Mouse (Mus musculus): ENCODE results near the gene Kntc1.

Gene Kntc1

DNA sequence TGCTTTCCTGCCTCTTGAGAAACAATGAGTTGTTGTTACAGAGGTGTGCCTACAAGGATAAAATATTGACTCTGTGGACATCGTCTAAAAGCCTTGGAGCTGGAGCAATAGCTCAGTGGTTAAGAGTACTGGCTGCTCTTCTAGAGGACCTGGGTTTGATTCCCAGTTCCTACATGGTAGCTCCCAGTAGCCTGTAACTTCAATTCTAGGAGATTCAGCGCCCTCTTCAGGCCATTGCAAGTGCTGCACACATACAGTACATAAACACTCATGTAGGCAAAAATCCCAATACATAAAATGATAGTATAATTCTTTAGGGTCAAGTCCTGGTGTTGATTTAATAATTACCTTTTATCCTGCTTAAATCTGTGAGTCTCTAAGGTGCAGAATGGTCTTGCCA is 43.6 kb downstream of the Kntc1 start:
- in situ Hi-C loops (cut with MboI; ENCODE audit: unreplicated experiment in 2 of 2): no loop called here

DNA sequence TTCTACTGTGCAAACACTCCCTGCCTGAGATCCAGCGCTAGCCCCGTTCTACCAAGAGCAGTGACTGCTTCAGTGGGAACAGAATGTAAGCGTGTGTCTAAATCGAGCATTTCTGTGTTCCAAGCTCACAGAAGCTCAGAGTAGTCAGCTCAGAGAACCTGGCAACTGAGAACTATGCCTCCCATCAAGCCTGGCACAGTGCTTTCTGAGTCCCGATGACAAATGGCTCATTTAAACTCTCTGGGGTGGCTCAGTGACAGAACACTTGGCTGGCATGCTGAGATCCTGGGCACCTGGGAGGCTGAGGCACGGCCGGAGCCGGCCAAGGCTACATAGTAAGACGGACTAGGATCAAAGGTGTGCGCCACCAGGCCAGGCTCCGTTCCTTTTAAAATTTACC is 56.8 kb downstream of the Kntc1 start:
- in situ Hi-C loops (cut with MboI; ENCODE audit: unreplicated experiment in 2 of 2): no loop called here

DNA sequence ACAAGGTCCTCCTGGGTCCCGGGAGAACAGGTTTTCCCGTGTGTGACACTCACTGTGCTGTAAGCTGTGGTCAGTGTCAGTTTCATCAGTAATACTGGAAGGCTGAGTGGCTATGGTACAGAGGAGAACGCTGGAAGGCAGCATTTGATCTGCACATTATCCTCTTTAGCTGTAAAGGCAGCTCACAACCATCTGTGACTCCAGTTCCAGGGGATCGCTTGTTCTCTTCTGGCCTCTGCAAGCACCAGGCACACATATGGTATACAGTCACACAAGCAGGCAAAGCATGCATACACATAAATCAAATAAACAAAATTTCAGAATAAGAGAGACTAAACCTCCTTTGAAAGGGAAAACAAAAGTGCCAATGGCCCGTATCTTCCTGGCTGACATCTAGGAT is 59.0 kb downstream of the Kntc1 start:
- in situ Hi-C loops (cut with MboI; ENCODE audit: unreplicated experiment in 2 of 2): no loop called here

DNA sequence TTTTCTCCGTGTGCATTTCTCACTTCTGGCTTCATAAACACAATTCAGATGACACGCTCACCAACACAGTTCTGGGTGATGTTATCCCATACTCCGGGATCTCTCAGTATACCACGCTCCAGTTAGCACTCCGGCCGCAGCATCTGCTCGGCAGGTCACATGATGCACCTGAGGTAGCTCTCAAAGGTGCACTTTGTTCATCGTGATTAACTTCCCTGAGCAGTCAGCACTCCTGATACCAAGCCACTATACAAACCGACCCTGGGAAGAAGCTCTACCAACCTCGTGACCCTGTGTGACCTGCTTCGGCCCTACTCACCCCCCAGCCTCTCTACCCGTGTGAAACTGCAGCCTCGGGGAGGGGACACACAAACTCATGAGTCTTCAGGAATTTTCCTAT is 59.6 kb downstream of the Kntc1 start:
- in situ Hi-C loops (cut with MboI; ENCODE audit: unreplicated experiment in 2 of 2): no loop called here

DNA sequence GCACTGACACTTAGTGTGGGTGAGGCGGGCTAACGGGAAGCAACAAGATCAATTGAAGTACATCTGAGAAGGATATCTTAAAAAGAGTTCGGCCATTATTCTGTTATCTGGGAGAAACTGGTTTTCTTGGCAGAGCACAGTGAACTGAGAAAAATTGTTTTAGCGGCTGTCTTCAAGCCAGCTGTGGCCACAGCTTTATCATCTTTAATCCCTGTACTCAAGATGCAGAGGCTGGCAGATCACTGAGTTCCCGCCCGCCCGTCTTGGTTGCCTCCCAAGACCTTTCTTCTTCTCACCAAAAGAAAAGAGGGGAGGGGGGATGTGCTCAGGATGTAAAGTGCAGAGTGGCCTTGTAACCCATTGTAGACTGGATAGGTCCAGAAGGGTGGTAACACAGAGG is 67.4 kb downstream of the Kntc1 start:
- in situ Hi-C loops (cut with MboI; ENCODE audit: unreplicated experiment in 2 of 2): no loop called here

DNA sequence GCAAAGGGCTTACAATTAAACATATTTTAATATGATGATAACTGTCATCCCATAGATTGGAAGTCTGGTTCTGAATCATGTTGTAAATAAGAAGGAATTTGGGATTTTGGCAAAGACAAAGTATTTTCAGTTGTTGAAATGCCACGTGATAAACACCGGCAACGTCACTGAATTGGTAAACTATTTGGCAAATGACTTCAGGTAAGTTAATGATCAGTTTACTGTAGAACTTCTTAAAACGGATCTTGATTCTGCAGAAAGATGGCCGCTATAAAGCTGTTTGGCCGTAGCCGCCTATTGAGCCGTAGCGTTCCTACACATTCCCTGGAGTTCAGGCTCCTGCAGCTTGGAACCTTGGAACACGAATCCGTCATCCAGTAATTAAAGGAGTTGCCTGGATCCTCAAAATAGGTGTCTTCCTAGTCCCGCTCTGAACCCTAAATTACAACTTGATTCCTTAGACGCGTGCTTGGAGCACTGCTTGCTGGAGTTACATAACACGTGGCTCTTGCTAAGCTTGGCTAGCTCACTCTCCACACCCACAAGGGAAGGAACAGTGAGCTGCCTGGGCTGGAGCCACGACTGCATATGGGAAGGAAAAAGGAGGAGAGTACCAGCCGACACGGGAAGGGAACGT is 69.5 kb downstream of the Kntc1 start:
- in situ Hi-C loops (cut with MboI; ENCODE audit: unreplicated experiment in 2 of 2): no loop called here

DNA sequence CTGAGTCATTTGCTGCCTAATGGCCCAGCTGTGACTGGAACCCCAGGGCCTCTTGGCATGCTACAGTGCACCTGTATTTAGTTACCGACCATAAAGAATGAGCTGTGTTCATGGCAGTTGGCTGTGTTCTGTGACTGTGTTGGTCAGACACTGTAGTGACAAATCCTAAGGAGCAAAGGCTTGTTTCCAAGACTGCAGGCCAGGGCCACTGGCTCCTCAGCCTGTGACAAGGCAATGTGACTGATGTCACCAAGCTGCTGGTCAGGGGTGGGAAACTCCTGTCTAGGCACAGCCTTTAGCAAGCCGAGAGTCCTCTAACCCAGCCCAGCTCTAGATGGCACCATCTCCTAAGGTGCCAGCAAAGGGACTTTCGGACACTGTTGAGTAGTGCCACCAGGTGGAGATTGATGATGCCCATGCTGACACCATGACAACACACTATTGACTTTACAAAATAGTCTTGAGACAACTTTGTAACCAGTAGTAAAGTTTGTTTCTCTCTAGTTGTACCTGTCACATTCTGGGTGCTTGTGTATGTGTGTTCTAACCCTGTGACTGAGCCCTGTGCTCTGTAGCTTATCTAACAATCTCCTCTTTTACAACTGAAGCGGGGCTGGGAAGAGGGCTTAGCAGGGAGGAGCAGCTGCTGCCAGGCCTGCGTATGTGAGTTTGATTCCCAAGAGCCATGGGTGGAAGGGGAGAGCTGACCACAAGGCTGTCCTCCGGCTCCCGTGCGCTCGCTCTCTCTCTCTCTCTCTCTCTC is 71.2 kb downstream of the Kntc1 start:
- in situ Hi-C loops (cut with MboI; ENCODE audit: unreplicated experiment in 2 of 2): no loop called here

DNA sequence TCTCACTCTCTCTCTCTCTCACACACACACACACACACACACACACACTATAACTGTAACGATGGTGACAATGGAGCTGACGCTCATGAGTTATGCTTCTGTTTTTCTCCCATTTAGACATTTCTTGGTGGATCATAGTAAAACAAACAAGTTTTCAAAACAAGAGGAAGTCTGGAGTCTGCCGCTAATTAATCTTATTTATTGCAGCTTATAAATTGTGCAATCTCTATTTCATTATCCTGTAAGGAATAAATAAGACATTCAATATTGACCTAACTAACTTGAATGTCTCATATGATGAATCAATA is 71.7 kb downstream of the Kntc1 start:
- in situ Hi-C loops (cut with MboI; ENCODE audit: unreplicated experiment in 2 of 2): no loop called here

DNA sequence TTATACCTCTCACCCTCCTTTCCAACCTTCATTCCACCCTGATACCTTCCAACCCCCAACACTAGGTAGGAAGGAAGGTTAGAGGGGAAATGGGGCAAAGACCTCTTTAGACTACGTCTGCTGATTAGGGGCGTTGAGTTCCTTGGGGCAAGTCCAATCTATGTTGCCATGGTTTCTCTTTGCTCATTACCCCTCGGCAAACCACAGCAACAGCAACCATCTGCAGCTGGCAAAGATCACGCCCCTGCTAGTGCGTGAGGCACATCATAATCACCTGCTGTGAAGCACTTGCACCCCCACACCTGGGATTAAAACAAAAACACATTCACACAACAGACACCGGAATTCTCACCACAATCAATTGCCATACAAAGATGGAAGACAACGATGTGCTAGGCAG is 73.2 kb downstream of the Kntc1 start:
- in situ Hi-C loops (cut with MboI; ENCODE audit: unreplicated experiment in 2 of 2): no loop called here

DNA sequence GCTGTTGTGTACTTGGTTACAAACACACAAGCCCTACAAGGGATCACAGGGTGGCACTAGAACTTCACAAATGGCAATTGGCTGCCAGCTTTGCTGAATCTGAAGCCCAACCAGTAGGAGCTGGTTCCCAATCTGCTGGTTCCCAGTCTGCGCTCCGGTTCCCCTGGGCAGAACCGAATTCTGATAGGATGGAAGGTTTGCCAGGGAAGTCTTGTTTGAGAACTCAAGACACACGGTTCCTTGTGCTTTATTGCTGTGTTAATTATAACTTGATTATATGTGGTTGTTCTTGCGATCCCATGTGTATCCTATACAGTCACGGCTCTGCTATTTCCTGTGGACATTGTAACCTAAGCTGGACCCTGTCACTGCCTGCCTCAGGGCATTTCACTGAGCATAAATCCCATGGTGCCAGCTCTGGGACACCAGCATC is 78.2 kb downstream of the Kntc1 start:
- in situ Hi-C loops (cut with MboI; ENCODE audit: unreplicated experiment in 2 of 2): no loop called here

DNA sequence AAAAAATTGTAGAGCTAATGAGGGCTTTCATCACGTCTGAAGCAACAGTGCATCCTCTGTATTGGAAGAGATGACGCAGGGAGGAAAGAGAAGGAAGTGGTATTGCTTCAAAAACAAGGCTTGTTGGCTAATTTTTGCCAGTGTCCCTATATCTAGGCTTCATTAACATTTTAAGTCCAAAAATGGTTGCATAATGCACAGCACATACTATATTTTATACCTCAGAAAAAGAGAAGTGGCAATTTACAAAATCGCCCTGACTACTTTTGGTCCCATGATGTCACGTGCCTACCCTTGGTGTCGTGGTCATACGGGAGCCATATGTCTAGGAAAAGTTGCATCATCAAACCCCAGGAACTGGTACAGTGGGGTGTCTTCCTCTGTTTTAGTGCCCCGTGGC is 82.8 kb downstream of the Kntc1 start:
- in situ Hi-C loops (cut with MboI; ENCODE audit: unreplicated experiment in 2 of 2): no loop called here

DNA sequence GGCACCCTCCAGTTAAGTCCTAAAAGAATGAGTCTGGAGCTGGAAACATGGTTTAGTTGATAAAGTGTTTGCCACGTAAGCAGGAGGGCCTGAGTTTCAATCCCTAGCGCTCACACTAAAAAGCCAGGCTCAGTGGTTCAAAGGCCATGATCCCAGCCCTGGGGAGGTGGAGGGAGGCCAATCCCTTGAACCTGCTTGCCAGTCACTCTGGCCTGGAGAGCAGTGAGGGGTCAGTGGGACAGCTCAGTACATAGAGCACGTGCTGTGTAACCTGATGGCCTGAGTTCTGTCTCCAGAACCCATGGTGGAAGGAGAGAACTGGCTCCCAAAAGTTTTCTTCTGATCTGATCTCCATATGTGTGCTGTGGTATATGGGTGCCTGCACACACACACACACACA is 85.3 kb downstream of the Kntc1 start:
- in situ Hi-C loops (cut with MboI; ENCODE audit: unreplicated experiment in 2 of 2): no loop called here

DNA sequence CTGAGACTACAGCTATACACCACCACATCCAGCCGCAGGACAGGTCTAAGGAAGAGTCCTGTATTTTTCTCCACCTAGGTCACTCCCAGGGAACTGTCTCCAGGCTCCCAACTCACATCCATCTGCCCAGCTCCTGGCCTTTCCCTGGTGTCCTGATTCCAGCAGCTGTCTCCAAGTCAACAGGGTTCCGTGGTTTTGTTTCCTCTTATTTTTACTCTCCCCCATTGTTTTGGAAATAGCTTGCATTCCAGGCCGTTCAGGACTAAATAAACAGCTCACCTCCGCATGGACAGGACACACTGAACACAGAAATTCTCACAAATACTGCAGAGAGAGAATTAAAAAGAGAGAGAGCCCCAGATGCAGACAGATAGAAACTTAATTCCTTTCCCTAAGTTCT is 87.9 kb downstream of the Kntc1 start:
- in situ Hi-C loops (cut with MboI; ENCODE audit: unreplicated experiment in 2 of 2): no loop called here

DNA sequence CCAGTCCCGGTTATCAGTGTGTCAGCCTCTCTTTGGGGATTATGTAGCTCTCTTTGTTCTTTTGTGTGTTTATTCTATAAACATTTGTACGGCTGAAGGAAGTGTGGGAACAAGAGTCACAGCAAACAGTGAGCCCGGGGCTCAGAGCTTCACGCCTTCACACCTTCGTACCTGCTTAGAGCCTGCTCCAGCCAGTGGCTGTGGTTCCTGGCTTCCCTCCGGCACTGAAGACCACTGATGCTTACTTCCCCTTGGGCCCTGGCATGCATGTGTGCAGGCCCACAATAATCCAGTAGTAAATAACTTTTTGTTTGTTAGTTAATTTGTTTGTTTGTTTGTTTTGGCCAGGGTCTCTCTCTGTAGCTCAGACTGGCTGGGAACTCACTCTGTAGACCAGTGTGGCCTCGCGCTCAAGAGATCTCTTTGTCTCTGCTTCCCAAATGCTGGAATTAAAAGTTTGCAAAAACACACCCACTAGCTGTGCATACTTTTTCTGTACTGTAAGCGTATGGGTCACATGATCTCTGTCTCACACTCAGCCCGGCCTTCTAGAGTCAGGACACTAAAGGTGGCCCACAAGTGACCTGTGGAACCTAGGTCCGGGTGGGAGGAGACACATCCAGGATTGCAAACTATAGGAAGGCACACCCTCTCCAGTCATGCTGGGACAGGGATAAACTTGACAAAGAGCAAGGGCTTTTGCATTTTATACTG is 92.9 kb downstream of the Kntc1 start:
- in situ Hi-C loops (cut with MboI; ENCODE audit: unreplicated experiment in 2 of 2): no loop called here

DNA sequence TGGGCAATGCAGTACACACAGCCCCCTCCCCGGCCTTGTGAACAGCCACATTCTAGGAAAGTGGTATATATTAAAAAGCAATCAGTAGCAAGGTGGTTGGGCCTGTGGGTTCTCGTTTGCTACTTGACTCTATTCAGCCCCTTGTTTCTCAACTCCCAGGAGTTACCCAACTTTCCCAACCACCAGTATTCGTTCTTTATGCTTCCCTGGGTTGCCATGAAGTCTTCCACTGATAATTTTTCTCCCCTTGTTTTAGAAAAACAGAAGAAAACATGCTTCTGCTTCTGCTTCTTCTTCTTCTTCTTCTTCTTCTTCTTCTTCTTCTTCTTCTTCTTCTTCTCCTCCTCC is 93.4 kb downstream of the Kntc1 start:
- in situ Hi-C loops (cut with MboI; ENCODE audit: unreplicated experiment in 2 of 2): no loop called here

DNA sequence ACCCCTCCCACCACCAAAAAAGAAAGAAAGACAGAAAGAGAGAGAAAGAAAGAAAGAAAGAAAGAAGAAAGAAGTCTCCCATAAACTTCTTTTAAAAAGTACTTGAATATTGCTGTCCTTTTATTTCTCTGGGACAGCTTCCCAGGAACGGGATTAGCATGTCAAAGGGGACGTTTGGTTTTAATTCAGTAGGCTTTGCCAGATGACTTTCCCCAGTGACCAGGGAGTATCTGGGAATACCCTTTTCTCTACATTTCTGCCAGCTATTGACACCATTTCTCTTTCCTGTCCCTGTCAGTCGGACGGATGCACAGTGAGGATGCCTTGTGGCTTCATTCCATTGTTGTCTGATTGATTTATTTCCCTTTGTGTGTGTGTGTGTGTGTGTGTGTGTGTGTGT is 94.3 kb downstream of the Kntc1 start:
- in situ Hi-C loops (cut with MboI; ENCODE audit: unreplicated experiment in 2 of 2): no loop called here

DNA sequence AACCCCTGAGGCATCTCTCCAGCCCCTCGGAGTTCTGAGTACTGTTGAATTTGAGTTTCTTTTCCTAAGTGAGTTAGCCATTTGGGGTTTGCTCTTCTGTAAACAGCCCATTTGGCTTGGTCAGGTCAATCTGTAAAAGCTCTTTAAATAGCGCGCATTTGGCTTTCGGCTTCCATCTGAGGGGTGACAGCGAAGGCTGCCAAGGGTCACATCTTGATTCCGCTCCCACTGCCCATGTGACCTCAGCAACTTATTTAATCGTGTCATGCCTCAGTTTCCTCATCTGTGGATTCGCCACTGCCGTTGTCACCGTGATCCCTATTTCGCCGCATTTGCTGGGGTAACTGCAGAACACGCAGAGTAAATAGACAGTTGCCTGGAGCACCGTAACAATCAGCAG is 94.8 kb downstream of the Kntc1 start:
- in situ Hi-C loops (cut with MboI; ENCODE audit: unreplicated experiment in 2 of 2): no loop called here

DNA sequence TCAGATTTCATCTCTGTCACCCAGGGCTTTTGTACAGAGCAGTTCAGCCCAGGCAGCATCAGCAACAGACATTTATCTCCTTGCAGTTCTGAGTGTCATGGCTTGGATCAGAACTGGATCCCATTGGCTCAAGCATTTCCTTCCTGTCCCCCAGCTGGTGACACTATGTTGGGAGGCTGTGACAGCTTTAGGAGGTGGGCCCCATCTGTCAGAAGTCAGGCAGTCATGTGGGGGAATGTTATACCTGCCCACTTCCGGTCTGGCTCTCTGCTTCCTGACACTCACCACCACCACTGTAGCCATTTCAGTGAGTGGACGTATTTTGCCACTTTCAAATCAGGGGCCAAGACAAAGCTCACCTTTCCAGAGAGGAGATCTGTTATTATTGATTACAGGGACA is 101.9 kb downstream of the Kntc1 start:
- in situ Hi-C loops (cut with MboI; ENCODE audit: unreplicated experiment in 2 of 2): no loop called here

DNA sequence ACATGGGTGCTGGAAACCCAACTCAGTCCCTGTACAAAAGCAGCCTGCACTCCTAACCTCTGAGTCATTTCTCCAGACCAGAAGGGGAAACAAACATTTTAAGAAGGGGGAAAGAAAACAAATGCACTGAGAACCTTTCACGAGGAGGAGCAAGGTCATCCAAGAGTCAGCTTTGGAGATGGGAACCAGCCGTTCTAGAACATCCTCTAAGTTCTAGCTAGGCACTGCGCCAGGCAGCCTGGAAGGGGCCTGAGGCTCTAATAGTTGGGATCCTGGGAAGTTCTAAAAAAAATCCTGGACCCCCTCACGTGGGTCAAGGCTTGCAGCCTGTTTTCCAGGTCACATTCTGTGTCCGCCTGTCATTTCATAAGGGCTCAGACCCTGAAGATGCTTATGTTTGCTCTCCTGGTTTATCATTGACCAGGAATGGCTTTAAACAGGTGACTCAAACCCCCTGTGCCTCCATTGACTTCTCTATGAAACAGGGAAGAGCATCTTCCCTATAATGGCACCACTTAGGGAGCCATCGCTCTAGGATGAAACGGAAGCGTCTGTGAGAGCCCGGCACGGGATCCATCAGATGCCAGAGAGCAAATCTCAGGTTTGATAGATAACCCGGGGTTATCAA is 104.5 kb downstream of the Kntc1 start:
- in situ Hi-C loops (cut with MboI; ENCODE audit: unreplicated experiment in 2 of 2): no loop called here

DNA sequence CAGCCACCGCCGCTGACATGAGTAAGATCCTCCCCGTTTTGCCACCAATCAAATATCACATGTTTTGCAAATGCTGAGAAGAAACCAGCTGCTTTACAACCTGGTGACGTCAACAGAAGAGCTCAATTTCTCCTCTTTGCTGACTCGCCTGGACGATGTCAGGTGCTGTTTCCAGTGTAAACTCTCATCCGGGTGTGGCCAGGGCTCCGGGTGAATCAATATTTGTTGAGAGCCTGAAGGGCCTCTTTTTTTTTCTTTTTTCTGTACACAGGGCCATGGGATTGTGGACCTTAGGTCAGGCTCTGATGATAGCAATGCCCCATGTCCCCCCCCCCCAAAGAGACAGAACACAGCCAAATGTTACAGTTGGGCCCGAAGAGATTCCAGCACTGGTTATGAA is 105.0 kb downstream of the Kntc1 start:
- in situ Hi-C loops (cut with MboI; ENCODE audit: unreplicated experiment in 2 of 2): no loop called here

DNA sequence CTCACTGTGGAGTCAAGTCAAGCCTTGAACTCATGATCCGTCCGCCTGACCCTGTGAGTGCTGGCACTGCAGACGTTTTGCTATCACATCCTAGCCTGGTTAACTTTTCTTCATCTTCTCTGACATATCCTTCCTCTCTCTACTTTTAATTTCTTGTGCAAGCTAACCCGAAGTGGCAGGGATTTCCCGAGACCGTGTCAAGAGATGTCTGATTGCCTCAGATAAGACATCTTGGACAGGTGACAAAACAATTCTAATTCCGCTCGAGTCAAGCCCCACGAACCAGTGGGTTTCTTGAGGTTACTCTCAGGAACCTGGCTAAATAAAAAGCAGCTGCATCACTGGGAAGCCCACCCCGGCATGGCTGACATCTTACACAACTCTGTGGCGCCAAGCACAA is 109.3 kb downstream of the Kntc1 start:
- in situ Hi-C loops (cut with MboI; ENCODE audit: unreplicated experiment in 2 of 2): no loop called here

All from v-Abl transformed pro-B cells (cell line).